Mouse (Mus musculus): ENCODE data around the gene Zpbp2. TPM values are rescaled to one million over a fixed set of nuclear protein-coding genes. Genes with fewer than 3 reads are reported as not detected.

Gene Zpbp2
- not detected in 2 replicates for total RNA-seq (2017)

- ATAC-seq (replicated peaks in 1 of 2; ENCODE audit: insufficient read depth in 1 of 2, low FRiP score in 2 of 2, low TSS enrichment in 1 of 2, low read depth in 1 of 2, poor library complexity in 2 of 2, severe bottlenecking in 2 of 2): peak; percentile 89 to 92
Observed at GRCm38 (mm10) chr11:98550975-98551828, at the start of gene Zpbp2. Zpbp2 (plus strand) TSS chr11:98551097.

GRCm38 (mm10) chr11:98504926-98505325, 46.0 kb upstream of the Zpbp2 start:
- no peak for ATAC-seq (replicated peaks in 1 of 2; ENCODE audit: insufficient read depth in 1 of 2, low FRiP score in 2 of 2, low TSS enrichment in 1 of 2, low read depth in 1 of 2, poor library complexity in 2 of 2, severe bottlenecking in 2 of 2)

DNA sequence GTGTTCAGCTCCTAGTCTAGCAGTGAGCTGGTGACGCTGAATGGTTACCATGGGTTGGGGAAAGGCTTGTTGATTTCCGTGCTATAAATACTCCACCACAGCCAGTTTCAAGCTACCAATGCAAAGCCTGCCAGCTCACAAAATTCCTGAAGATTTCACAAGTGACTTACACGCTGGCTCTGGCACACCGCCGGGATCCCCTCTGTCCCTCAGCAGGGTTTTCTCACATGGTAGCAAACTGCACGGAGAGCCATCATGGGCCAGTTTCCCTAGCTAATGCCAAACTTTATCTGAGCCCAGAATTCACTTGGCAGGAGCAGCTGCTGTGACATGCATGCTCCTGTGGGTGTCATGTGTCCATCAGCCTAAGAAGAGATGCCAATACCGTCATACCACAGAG, 41.5 kb upstream of the Zpbp2 start:
- no peak for ATAC-seq (replicated peaks in 1 of 2; ENCODE audit: insufficient read depth in 1 of 2, low FRiP score in 2 of 2, low TSS enrichment in 1 of 2, low read depth in 1 of 2, poor library complexity in 2 of 2, severe bottlenecking in 2 of 2)

- ATAC-seq (replicated peaks in 1 of 2; ENCODE audit: insufficient read depth in 1 of 2, low FRiP score in 2 of 2, low TSS enrichment in 1 of 2, low read depth in 1 of 2, poor library complexity in 2 of 2, severe bottlenecking in 2 of 2): no peak
Observed at GRCm38 (mm10) chr11:98510125-98510524, 40.8 kb upstream of the Zpbp2 start.

GRCm38 (mm10) chr11:98512881-98513280, 38.0 kb upstream of the Zpbp2 start:
- no peak for ATAC-seq (replicated peaks in 1 of 2; ENCODE audit: insufficient read depth in 1 of 2, low FRiP score in 2 of 2, low TSS enrichment in 1 of 2, low read depth in 1 of 2, poor library complexity in 2 of 2, severe bottlenecking in 2 of 2)

- ATAC-seq (replicated peaks in 1 of 2; ENCODE audit: insufficient read depth in 1 of 2, low FRiP score in 2 of 2, low TSS enrichment in 1 of 2, low read depth in 1 of 2, poor library complexity in 2 of 2, severe bottlenecking in 2 of 2): no peak
Observed at GRCm38 (mm10) chr11:98513356-98513936, 37.5 kb upstream of the Zpbp2 start.

GRCm38 (mm10) chr11:98520468-98520867, 30.4 kb upstream of the Zpbp2 start:
- no peak for ATAC-seq (replicated peaks in 1 of 2; ENCODE audit: insufficient read depth in 1 of 2, low FRiP score in 2 of 2, low TSS enrichment in 1 of 2, low read depth in 1 of 2, poor library complexity in 2 of 2, severe bottlenecking in 2 of 2)

DNA sequence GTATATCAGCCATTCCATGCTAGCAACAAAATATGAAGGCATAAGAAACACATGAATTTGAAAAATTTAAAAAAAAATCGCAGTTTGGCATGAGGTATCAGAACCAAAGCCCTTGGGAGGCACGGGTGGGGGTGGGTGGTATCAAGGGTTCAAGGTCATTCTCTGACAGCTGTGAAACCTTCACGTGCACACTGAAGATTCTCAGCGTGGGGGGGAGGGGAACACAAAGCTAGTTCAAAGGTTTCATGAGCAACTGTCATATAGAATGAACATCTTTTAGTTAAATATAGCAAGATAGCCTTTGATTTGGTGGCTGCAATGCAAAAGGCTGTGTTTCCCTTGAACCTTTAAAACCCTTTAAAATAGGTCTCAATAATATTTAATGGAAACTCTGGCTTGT, 25.8 kb upstream of the Zpbp2 start:
- no peak for ATAC-seq (replicated peaks in 1 of 2; ENCODE audit: insufficient read depth in 1 of 2, low FRiP score in 2 of 2, low TSS enrichment in 1 of 2, low read depth in 1 of 2, poor library complexity in 2 of 2, severe bottlenecking in 2 of 2)

GRCm38 (mm10) chr11:98526824-98527461, 24.0 kb upstream of the Zpbp2 start:
- no peak for ATAC-seq (replicated peaks in 1 of 2; ENCODE audit: insufficient read depth in 1 of 2, low FRiP score in 2 of 2, low TSS enrichment in 1 of 2, low read depth in 1 of 2, poor library complexity in 2 of 2, severe bottlenecking in 2 of 2)

DNA sequence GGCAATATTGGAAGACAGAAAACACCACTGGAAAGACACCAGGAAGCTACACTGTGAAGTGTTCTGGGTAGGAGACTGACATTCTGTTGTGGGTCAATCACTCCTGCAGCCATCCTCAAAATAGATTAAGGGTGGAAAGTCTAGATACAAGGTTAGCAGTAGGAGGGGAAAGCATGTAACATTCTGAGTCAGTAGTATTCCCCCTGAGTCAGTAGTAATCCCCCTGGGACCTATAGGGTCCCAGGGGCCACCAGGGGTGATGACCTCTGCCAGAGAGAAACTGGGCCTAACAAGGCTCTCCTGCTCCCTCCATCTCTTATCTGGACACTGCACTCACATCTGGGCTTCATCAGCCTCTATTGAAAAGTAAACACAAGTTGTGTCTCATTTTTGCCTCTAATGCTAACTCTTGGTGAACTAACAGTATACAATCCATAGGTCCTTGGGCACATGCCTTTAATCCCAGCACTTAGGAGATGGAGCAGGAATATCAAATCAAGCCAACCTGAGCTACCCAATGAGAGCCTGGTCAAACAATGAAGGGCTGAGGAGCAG, 13.3 kb upstream of the Zpbp2 start:
- ATAC-seq (replicated peaks in 1 of 2; ENCODE audit: insufficient read depth in 1 of 2, low FRiP score in 2 of 2, low TSS enrichment in 1 of 2, low read depth in 1 of 2, poor library complexity in 2 of 2, severe bottlenecking in 2 of 2): no peak

DNA sequence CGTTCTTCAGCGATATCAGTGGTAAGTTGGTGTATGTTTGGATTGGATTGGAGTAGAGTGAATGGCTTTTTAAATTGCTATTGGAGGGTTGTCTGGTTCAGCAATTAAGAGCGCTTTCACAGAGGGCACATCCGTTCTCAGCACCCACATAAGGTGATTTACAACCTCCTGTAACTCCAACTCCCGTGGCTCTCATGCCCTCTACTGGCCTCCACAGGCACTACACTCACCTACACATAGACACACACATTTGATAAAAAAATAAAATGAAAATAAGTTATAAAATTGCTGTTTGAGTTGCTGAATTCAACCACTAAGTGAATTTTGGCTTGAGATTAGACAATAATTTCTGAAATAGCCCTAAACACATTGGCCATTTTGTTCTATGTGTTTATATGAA, 10.6 kb upstream of the Zpbp2 start:
- no peak for ATAC-seq (replicated peaks in 1 of 2; ENCODE audit: insufficient read depth in 1 of 2, low FRiP score in 2 of 2, low TSS enrichment in 1 of 2, low read depth in 1 of 2, poor library complexity in 2 of 2, severe bottlenecking in 2 of 2)

DNA sequence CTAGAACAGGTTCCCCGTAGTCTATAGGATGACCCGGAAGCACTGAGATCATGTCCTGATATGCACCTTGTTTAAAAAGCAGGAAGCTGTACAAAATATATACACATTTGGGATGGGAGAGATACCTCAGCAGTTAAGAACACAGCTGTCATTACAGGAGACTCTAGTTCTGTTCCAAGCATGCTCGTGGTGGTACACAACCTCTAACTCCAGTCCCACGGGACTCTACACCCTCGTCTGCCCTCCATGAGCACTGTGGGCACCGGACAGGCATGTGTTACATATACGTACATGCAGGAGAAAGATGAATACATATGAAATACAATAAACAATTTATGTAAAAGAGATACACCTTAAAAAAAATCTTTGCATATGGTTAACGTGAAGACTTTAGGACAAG, 8.3 kb upstream of the Zpbp2 start:
- ATAC-seq (replicated peaks in 1 of 2; ENCODE audit: insufficient read depth in 1 of 2, low FRiP score in 2 of 2, low TSS enrichment in 1 of 2, low read depth in 1 of 2, poor library complexity in 2 of 2, severe bottlenecking in 2 of 2): no peak

GRCm38 (mm10) chr11:98543414-98543813, 7.5 kb upstream of the Zpbp2 start:
- ATAC-seq (replicated peaks in 1 of 2; ENCODE audit: insufficient read depth in 1 of 2, low FRiP score in 2 of 2, low TSS enrichment in 1 of 2, low read depth in 1 of 2, poor library complexity in 2 of 2, severe bottlenecking in 2 of 2): no peak

DNA sequence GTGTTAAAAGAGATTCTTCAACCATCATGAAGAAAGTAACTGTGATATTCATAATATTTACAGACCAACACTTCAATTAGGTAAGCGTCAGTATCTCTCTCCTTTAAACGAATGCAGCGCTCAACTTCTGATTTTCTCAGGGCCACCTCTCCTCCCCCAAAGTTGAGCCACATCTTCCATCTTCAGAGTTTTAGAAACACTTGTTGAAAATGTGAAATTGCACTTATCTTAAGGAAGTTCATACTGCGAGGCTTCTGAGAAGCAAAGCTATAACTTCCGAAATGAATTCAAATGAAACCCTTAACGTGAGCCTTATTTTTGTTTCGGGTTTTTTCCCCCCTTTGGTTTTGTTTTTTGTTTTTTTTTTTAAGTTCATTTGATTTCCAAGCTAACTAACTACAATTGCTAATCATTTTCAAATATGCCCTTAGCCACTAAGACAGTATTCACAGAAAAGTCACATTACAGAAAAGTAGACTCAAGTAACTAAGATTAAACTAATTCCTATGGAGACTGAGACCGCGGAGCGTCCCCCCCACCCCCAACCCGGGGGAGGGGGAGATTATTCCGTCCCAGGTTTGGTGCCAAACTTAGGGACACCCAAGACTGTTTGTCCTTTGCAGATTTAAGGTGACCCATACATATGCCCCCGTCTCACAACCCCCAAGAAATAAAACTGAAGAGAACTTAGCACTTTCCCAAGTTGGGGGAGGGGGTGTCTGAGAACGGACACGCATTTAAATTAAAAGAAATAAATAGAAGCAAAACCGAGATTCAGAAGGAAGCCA, 5.8 kb upstream of the Zpbp2 start:
- no peak for ATAC-seq (replicated peaks in 1 of 2; ENCODE audit: insufficient read depth in 1 of 2, low FRiP score in 2 of 2, low TSS enrichment in 1 of 2, low read depth in 1 of 2, poor library complexity in 2 of 2, severe bottlenecking in 2 of 2)

- ATAC-seq (replicated peaks in 1 of 2; ENCODE audit: insufficient read depth in 1 of 2, low FRiP score in 2 of 2, low TSS enrichment in 1 of 2, low read depth in 1 of 2, poor library complexity in 2 of 2, severe bottlenecking in 2 of 2): no peak
Observed at GRCm38 (mm10) chr11:98545711-98546231, 5.1 kb upstream of the Zpbp2 start, which contains the start of gene Ikzf3. Ikzf3 (minus strand) TSS chr11:98546031.

GRCm38 (mm10) chr11:98546529-98547307, 4.2 kb upstream of the Zpbp2 start:
- no peak for ATAC-seq (replicated peaks in 1 of 2; ENCODE audit: insufficient read depth in 1 of 2, low FRiP score in 2 of 2, low TSS enrichment in 1 of 2, low read depth in 1 of 2, poor library complexity in 2 of 2, severe bottlenecking in 2 of 2)

DNA sequence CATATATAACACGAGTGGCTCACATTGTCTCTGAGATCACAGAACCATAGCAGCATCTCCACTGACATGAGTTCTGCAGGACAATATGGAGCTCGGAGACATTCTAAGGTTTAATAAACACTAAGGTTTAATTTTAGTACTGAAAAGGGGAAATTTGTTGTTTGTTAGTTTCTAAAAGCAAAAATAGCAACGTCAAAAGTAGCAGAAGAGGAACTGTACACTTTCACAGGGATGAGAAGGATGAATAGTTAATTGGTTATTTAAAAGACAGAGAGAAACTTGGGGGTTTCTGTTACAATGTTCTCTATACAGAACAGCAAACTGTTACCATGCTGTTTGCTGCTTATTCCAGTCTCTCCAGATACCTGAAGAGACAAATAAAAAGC, 3.6 kb upstream of the Zpbp2 start:
- ATAC-seq (replicated peaks in 1 of 2; ENCODE audit: insufficient read depth in 1 of 2, low FRiP score in 2 of 2, low TSS enrichment in 1 of 2, low read depth in 1 of 2, poor library complexity in 2 of 2, severe bottlenecking in 2 of 2): no peak
